Mouse (Mus musculus) heart, adult 9 months (tissue): ENCODE measurements around the gene Fnbp1.

ENCODE experiments used
- DNase-seq, 2 experiments: peaks; one replicate each; pipeline ENCODE4 v3.0.0; 2022; ENCODE audit warnings: low spot score in 2 of 2

Fnbp1 gene

DNA sequence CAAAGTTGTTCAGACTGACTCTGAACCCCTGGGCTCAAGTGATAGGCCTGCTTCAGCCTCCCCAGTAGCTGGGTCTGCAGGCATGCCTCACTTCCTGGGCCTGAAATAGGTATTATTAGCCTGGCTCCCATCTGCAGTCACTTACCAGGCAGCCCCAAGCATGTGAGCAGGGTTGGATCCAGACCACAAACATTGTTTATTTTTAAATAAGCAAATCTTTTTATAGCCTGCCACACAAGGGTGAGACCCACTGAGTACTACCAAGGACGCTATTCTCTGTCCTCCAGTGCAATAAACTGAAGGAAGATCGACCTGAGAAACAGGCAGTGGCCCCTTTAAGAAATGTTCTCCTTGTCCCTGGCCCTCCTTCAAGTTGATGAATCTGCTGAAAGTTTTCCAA, 17.1 kb downstream of the Fnbp1 start:
- no peak for DNase-seq

- no peak for DNase-seq
Observed at GRCm38 (mm10) chr2:31123493-31123892, 18.3 kb downstream of the Fnbp1 start.

- no peak for DNase-seq
Observed at GRCm38 (mm10) chr2:31122806-31123205, 19.0 kb downstream of the Fnbp1 start.

DNA sequence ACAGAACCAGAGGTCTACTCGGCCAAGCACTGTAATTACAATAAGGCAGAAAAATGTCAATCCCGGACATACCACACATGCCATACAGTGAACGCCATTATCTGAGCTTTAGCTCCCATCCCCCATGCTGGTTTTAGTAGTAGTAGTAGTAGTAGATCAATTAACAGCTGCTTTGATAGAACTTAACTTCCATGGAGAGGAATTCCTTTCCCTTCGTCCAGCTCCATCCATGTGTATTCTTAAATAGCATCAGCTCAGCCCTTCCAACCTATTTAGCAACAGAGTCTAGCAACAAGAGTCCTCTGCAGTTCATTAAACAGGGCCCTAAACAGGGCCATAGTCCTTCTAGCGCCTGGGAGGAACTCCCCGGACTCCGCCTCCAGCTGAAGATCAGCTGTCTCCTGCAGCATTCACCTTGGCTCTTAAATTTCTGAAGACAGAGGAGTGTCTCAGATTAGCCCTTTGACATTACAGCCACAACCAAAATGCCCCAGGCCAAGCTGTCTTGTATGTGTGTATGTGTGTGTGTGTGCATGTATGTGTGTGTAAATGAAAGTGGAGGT, 20.6 kb downstream of the Fnbp1 start:
- no peak for DNase-seq

DNA sequence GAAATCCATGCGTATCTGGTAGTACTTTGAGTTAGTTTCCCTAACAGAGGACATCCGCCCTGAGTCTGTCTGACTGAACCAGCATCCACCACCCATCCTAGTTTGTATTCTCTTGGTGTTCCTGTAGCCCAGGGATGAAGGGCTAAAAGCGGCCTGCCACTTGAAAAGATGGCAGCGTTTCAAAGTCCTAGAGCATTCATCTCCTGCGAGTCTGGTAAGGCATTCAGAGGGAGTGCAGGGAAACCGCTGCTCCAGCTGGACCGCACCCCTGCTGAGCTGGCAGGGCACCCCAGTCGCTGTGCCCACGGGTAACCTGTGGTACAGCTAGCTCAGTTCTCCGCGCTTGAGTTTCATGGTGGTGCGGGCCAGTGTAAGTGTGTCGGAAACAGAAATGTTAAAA, 22.0 kb downstream of the Fnbp1 start:
- DNase-seq, result peak; percentile 74 to 77

DNA sequence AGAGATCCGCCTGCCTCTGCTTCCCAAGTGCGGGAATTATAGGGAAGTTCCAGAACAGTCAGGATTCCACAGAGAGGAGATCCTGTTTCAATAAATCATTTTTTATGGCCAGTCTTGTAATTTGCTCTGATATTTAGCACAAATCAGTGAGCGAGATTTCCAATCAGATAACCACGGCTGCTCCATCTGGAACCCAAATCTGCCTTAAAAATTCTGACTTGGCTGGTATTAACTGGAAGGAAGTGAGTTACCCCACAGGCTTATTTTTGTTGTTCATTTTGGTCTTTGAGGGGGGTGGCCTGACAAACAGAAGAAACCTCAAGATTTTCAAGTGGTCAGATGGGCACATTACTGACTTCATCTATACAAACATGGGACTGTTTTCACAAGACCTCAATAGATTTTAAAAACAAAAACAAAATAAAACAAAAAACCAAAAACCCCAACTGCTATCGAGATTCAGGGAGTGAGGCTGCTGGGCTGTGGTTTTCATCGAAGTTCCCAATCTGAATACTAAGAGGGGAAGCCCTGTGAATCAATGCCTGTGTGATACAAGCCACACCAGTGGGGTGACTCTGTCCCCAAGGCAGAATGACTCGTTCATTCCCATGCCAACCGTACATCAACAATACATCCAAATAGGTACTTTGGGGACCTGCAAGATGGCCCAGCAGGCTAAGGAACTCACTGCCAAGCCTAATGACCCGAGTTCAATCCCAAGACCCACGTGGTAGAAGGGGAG, 23.0 kb downstream of the Fnbp1 start:
- DNase-seq, result no peak

- no peak for DNase-seq
Observed at GRCm38 (mm10) chr2:31118211-31118610, 23.6 kb downstream of the Fnbp1 start.

DNA sequence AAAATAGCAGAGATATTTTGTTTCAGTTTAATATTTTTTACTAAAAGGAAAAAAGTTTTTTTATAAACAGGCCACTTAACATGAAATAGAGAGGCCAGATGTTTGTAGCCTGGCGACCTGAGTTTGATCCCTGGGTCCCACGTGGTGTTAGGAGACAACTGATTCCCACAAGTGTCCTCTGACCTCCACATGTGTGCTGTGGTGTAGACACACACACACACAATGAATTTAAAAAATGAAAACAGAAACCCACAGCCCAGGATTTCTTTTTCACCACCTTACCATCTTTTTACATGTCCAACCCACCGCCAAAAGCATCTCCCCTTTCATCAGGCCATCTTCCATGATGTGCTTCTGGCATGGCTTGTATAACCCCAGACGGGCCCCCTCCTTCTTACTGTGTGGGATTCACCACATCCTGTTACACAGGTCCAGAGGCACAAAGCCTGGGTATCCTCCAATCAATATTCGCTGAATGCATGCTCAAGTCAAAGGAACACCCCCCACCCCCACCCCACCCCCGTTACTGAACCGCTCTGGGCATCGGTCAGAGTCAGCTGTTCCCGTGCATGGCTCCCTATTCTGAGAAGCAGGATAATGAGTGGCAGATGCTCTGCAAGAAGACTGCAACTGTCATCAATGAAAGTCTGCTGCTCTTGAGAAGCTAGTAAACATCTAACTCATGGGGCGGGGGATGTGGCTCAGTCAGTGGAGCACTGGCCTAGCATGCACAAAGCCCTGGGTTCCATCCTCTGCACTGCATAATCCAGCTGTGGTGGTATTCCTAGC, 25.7 kb downstream of the Fnbp1 start:
- DNase-seq, result no peak

DNA sequence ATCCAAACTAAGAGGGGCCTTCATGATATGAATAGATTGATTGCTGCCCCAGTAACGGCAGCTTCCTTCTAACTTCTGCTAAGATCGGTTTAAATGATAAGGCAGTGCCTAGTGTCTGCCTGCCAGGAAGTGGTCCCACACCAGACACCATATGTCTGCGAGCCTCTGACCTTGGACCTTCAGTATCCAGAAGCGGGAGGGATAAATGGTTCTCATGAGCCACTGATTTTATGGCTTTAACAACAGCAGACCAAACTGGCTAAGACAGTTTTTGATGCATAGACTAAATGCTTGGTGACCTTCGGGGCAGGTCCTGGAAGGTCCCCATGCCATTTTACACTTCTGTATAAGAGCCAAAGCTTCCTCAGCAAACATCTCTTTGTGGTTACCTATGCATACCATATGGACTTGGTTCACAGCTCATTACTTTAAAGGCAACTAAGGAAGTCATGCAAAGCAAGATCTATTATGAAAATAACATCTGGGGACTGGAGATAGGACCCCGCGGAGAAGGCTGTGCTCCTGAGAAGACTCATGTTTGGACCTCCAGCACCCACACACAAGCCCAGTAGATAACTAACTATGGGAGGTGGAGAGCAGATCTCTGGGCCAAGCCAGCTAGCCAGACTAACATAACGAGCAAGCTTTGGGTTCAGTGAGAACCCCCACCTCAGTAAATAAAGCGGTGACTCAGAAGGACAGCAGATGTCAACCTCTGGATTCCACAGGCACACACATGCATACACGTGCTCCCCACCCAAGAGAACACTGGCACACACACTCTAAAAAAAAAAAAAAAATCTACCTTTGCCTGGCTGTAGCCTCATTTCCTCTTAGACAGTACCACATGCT, 26.5 kb downstream of the Fnbp1 start:
- DNase-seq, result no peak

- no peak for DNase-seq
Observed at GRCm38 (mm10) chr2:31114205-31114604, 27.6 kb downstream of the Fnbp1 start.

DNA sequence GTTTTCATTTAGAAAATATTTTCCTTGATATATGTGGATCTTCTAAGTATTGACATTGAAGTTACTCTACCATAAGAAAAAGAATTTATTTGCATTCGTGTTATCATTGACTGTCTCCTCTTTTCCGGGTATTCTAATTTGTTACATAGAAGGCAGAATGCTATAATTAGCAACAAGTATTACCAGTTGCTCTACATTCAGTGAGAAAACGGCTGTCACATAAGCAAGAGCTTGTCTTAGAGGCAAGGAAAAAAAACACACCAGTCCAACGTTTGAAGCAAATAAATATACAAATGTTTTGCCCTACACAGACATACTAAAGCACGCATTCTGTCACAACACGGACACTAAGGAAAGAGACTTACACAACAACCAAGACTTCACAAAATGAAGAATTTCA, 30.1 kb downstream of the Fnbp1 start:
- DNase-seq, result no peak

GRCm38 (mm10) chr2:31109960-31110548, 31.8 kb downstream of the Fnbp1 start:
- no peak for DNase-seq

- DNase-seq, result no peak
Observed at GRCm38 (mm10) chr2:31108186-31108585, 33.6 kb downstream of the Fnbp1 start.

GRCm38 (mm10) chr2:31106621-31107320, 35.0 kb downstream of the Fnbp1 start:
- peak in 1 of 2 experiments; percentile 58 for DNase-seq

- no peak for DNase-seq
Observed at GRCm38 (mm10) chr2:31106004-31106403, 35.8 kb downstream of the Fnbp1 start.

GRCm38 (mm10) chr2:31105279-31105678, 36.5 kb downstream of the Fnbp1 start:
- no peak for DNase-seq

GRCm38 (mm10) chr2:31103321-31103720, 38.5 kb downstream of the Fnbp1 start:
- no peak for DNase-seq

DNA sequence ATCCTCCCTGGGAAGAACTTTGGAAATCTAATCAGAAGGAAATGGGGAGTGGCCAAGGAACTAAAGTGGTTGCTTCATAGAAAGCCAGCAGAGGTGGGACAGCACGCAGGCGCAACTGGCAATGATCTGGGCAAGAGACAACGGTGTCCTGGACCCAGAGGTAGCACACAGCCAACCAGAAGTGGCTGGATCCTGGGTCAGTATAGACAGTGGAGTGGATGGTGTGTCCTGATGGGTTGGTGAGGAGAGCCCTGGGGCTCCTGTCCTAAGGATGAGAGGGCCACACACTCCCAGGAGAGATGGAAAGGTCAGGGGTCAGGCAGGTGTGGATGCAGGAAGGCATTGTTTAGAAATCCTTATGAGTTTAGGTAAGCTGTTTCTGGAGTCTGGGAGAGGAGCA, 40.5 kb downstream of the Fnbp1 start:
- no peak for DNase-seq

GRCm38 (mm10) chr2:31099079-31099478, 42.7 kb downstream of the Fnbp1 start:
- DNase-seq, result no peak

- DNase-seq, result no peak
Observed at GRCm38 (mm10) chr2:31098616-31099015, 43.2 kb downstream of the Fnbp1 start.

- DNase-seq, result no peak
Observed at GRCm38 (mm10) chr2:31097276-31097675, 44.5 kb downstream of the Fnbp1 start.
